Mouse (Mus musculus) embryo, embryonic 9.5 days (tissue): Measurements from ENCODE around the gene Cd79b.
"Not testable (repeated sequence)": the region's sequence is repeated elsewhere in the genome, so short reads cannot be mapped to it uniquely, and the experiment has no call there.

ENCODE experiments used
- DNase-seq: peaks from one replicate; pipeline ENCODE4 v3.0.0-alpha.2; 2017; ENCODE audit errors: extremely low spot score

Gene Cd79b

GRCm38 (mm10) chr11:106314333-106314812 is at the start of gene Cd79b:
Gene Cd79b, minus strand, starts transcription at chr11:106314762.
- DNase-seq, result no peak

- DNase-seq, result peak; percentile 39
Observed at GRCm38 (mm10) chr11:106359350-106359749, 44.8 kb upstream of the Cd79b start.

- no peak for DNase-seq
Observed at GRCm38 (mm10) chr11:106355382-106356128, 41.0 kb upstream of the Cd79b start.

- DNase-seq, result no peak
Observed at GRCm38 (mm10) chr11:106354181-106354580, 39.6 kb upstream of the Cd79b start.

GRCm38 (mm10) chr11:106353188-106353587 is 38.6 kb upstream of the Cd79b start, which contains the start of gene Scn4a:
Gene Scn4a, minus strand, starts transcription at chr11:106353288.
- DNase-seq, result no peak

GRCm38 (mm10) chr11:106351941-106352340 is 37.4 kb upstream of the Cd79b start:
- DNase-seq, result no peak

- DNase-seq, result no peak
Observed at GRCm38 (mm10) chr11:106351253-106351652, 36.7 kb upstream of the Cd79b start.

- no peak for DNase-seq
Observed at GRCm38 (mm10) chr11:106350853-106351252, 36.3 kb upstream of the Cd79b start.

GRCm38 (mm10) chr11:106349772-106350171 is 35.2 kb upstream of the Cd79b start:
- no peak for DNase-seq

- no peak for DNase-seq
Observed at GRCm38 (mm10) chr11:106344910-106345309, 30.3 kb upstream of the Cd79b start.

GRCm38 (mm10) chr11:106340990-106341520 is 26.5 kb upstream of the Cd79b start:
- no peak for DNase-seq

GRCm38 (mm10) chr11:106339323-106339722 is 24.8 kb upstream of the Cd79b start:
- DNase-seq, result not testable (repeated sequence)

GRCm38 (mm10) chr11:106338870-106339269 is 24.3 kb upstream of the Cd79b start:
- DNase-seq, result no peak

- DNase-seq, result no peak
Observed at GRCm38 (mm10) chr11:106338029-106338428, 23.5 kb upstream of the Cd79b start.

- no peak for DNase-seq
Observed at GRCm38 (mm10) chr11:106334066-106334465, 19.5 kb upstream of the Cd79b start.

GRCm38 (mm10) chr11:106332458-106332857 is 17.9 kb upstream of the Cd79b start:
- DNase-seq, result no peak

GRCm38 (mm10) chr11:106329682-106330081 is 15.1 kb upstream of the Cd79b start:
- no peak for DNase-seq

GRCm38 (mm10) chr11:106329128-106329527 is 14.6 kb upstream of the Cd79b start:
- no peak for DNase-seq

- DNase-seq, result no peak
Observed at GRCm38 (mm10) chr11:106328521-106328920, 14.0 kb upstream of the Cd79b start.

GRCm38 (mm10) chr11:106326475-106326874 is 11.9 kb upstream of the Cd79b start:
- no peak for DNase-seq

GRCm38 (mm10) chr11:106325566-106326206 is 11.1 kb upstream of the Cd79b start:
- DNase-seq, result peak; percentile 52

GRCm38 (mm10) chr11:106324858-106325257 is 10.3 kb upstream of the Cd79b start:
- no peak for DNase-seq
